Mouse (Mus musculus): ENCODE results near the gene Atm. TPM values are rescaled to one million over a fixed set of nuclear protein-coding genes. Genes with fewer than 3 reads are reported as not detected.

Atm gene
- polyA plus RNA-seq, 1 experiment from 2014 or later, result 18.6 TPM

Small RNA genes within 50 kb of the gene (microRNA-seq; reads per million reads assigned to microRNA genes)
- gene Mir130c, result not detected

Other genes with a start within 250 kb of the Atm start
- 0.55 and 0.56 TPM in 2 replicates for gene Exph5, start 235.1 kb downstream of the Atm start, polyA plus RNA-seq (2014; fragmentation: Nextera tagmentation; extraction: Ambion mirVana)
- 7.7 and 7.8 TPM in 2 replicates for gene Kdelc2, start 152.7 kb downstream of the Atm start, polyA plus RNA-seq (2014; fragmentation: Nextera tagmentation; extraction: Ambion mirVana)
- gene 4930550C14Rik, start 134.4 kb downstream of the Atm start, polyA plus RNA-seq (2014; fragmentation: Nextera tagmentation; extraction: Ambion mirVana), result 0.56 and 0.70 TPM in 2 replicates
- 22.6 and 22.8 TPM in 2 replicates for gene Npat, start 307 bp upstream of the Atm start, polyA plus RNA-seq (2014; fragmentation: Nextera tagmentation; extraction: Ambion mirVana)
- gene Acat1, start 73.6 kb upstream of the Atm start, polyA plus RNA-seq (2014; fragmentation: Nextera tagmentation; extraction: Ambion mirVana), result 60.0 and 68.1 TPM in 2 replicates
- 46.3 and 49.1 TPM in 2 replicates for gene Cul5, start 133.3 kb upstream of the Atm start, polyA plus RNA-seq (2014; fragmentation: Nextera tagmentation; extraction: Ambion mirVana)
- 5.1 and 6.0 TPM in 2 replicates for gene Rab39, start 169.5 kb upstream of the Atm start, polyA plus RNA-seq (2014; fragmentation: Nextera tagmentation; extraction: Ambion mirVana)
- 4.1 and 4.9 TPM in 2 replicates for gene Slc35f2, start 234.8 kb upstream of the Atm start, polyA plus RNA-seq (2014; fragmentation: Nextera tagmentation; extraction: Ambion mirVana)